Mouse (Mus musculus) lung, embryonic 14.5 days (tissue): ENCODE measurements at regions not wholly inside any gene's neighbourhood (a gene's known extent, or its start where the extent isn't known, plus 50 kb on each side); places are given as distances from the start of the nearest gene placed in this dataset.

Experiments used
- ATAC-seq: fragments of 200-750 bp; cut with Nextera tagmentation; 2 replicates; pipeline ENCODE4 v1.8.0; 2017; ENCODE audit warnings: mild to moderate bottlenecking, moderate TSS enrichment, moderate library complexity; ENCODE audit not compliant: insufficient read depth
- DNase-seq: peaks from one replicate; pipeline ENCODE4 v3.0.0-alpha.2; 2015
- H3K27ac ChIP-seq: fragments of 300-500 bp; sonication (generic); 2 replicates; pipeline ENCODE4 v1.5.1; 2014; ENCODE audit warnings: low read depth, mild to moderate bottlenecking, moderate library complexity
- H3K27me3 ChIP-seq: fragments of 300-500 bp; sonication (generic); 2 replicates; pipeline ENCODE4 v1.6.1; 2014; ENCODE audit warnings: low read length, control low read depth; ENCODE audit not compliant: insufficient read depth
- H3K36me3 ChIP-seq: fragments of 300-500 bp; sonication (generic); 2 replicates; pipeline ENCODE4 v1.6.1; 2014; ENCODE audit warnings: control low read depth; ENCODE audit not compliant: insufficient read depth
- H3K4me1 ChIP-seq: fragments of 300-500 bp; sonication (generic); 2 replicates; pipeline ENCODE4 v1.6.1; 2014; ENCODE audit warnings: antibody characterized with exemption, control low read depth; ENCODE audit not compliant: insufficient read depth
- H3K4me2 ChIP-seq: fragments of 300-500 bp; sonication (generic); 2 replicates; pipeline ENCODE4 v1.6.1; 2014; ENCODE audit warnings: mild to moderate bottlenecking
- H3K4me3 ChIP-seq: fragments of 300-500 bp; sonication (generic); 2 replicates; pipeline ENCODE4 v1.5.1; 2014; ENCODE audit warnings: low read depth, low read length
- H3K9ac ChIP-seq: fragments of 300-500 bp; sonication (generic); 2 replicates; pipeline ENCODE4 v1.6.1; 2014
- H3K9me3 ChIP-seq: fragments of 300-500 bp; sonication (generic); 2 replicates; pipeline ENCODE4 v1.6.1; 2016; ENCODE audit warnings: low read depth, low read length, control low read depth
- CTCF ChIP-seq: IDR thresholded peaks from 2 replicates; pipeline ENCODE4 v1.5.1; 2016; ENCODE audit warnings: antibody characterized with exemption, low read depth
- WGBS: fragments of 180-500 bp; shearing (Covaris S2); extraction: QIAGEN DNeasy Blood & Tissue Kit; methylation state at CpG from one replicate; pipeline ENCODE4 v1.1.7; 2014; 5-methylcytosine and 5-hydroxymethylcytosine counted together

GRCm38 (mm10) chr14:18511094-18511493, 179.4 kb upstream of the Ube2e1 start:
- Histone ChIP-seq H3K9ac (no peak overlapping the region), H3K27me3 (no peaks in the 10 kb centered on the region), H3K36me3 (no peaks in the 10 kb centered on the region), H3K4me1 (no peaks in the 10 kb centered on the region), H3K27ac (no peak overlapping the region), H3K4me3 (no peak overlapping the region), H3K9me3 (no peaks in the 10 kb centered on the region), H3K4me2 (no peak overlapping the region)
- peak; percentile 61 for TF ChIP-seq CTCF
- ATAC-seq, result peak; percentile 56; the same call in 1 of the 2 replicates
- peak; percentile 31 for DNase-seq

- H3K36me3 ChIP-seq, result no peaks in the 10 kb centered on the region
- DNase-seq, result no peak
- no peak for TF ChIP-seq CTCF
- no peaks in the 10 kb centered on the region for H3K4me1 ChIP-seq
- no peaks in the 10 kb centered on the region for H3K27me3 ChIP-seq
- H3K9ac ChIP-seq, result no peak overlapping the region
- WGBS, result 36% methylated on average over 1 of the region's 1 CpGs
- no peaks in the 10 kb centered on the region for H3K9me3 ChIP-seq
- no peak overlapping the region for H3K4me2 ChIP-seq
- no peak overlapping the region for H3K27ac ChIP-seq
- no peak for ATAC-seq
- no peak overlapping the region for H3K4me3 ChIP-seq
These were observed 176.6 kb upstream of the Ube2e1 start for GRCm38 (mm10) chr14:18508359-18508647.

GRCm38 (mm10) chr14:18507582-18508358, 176.1 kb upstream of the Ube2e1 start:
- peak; percentile 21 for DNase-seq
- H3K4me2 ChIP-seq, result no peak overlapping the region
- ATAC-seq, result no peak

GRCm38 (mm10) chr14:18506168-18506567, 174.5 kb upstream of the Ube2e1 start:
- Histone ChIP-seq H3K4me1 (no peaks in the 10 kb centered on the region), H3K4me3 (no peak overlapping the region), H3K27me3 (no peaks in the 10 kb centered on the region), H3K9me3 (no peaks in the 10 kb centered on the region), H3K36me3 (no peaks in the 10 kb centered on the region), H3K4me2 (no peak overlapping the region), H3K9ac (no peak overlapping the region), H3K27ac (no peak overlapping the region)
- ATAC-seq (no peak), DNase-seq (peak; percentile 66)
- peak; percentile 49 for TF ChIP-seq CTCF
- 68% methylated on average over 4 of the region's 4 CpGs for WGBS

More at GRCm38 (mm10) chr14:18507582-18508358, 176.1 kb upstream of the Ube2e1 start:
- H3K9me3 ChIP-seq, result no peaks in the 10 kb centered on the region
- WGBS, result 60% methylated on average over 3 of the region's 3 CpGs
- no peaks in the 10 kb centered on the region for H3K36me3 ChIP-seq
- H3K4me3 ChIP-seq, result no peak overlapping the region
- no peaks in the 10 kb centered on the region for H3K27me3 ChIP-seq
- H3K4me1 ChIP-seq, result no peaks in the 10 kb centered on the region
- no peak for TF ChIP-seq CTCF
- no peak overlapping the region for H3K9ac ChIP-seq
- H3K27ac ChIP-seq, result no peak overlapping the region

- H3K9ac ChIP-seq, result no peak overlapping the region
- ATAC-seq, result no peak
- H3K4me1 ChIP-seq, result no peaks in the 10 kb centered on the region
- H3K9me3 ChIP-seq, result no peaks in the 10 kb centered on the region
- DNase-seq, result no peak
- H3K4me2 ChIP-seq, result no peak overlapping the region
- TF ChIP-seq CTCF, result no peak
- H3K27ac ChIP-seq, result no peak overlapping the region
- H3K36me3 ChIP-seq, result no peaks in the 10 kb centered on the region
- H3K4me3 ChIP-seq, result no peak overlapping the region
- H3K27me3 ChIP-seq, result no peaks in the 10 kb centered on the region
These were observed 168.7 kb upstream of the Ube2e1 start for GRCm38 (mm10) chr14:18500249-18500832.

GRCm38 (mm10) chr14:18494048-18494447, 162.4 kb upstream of the Ube2e1 start:
- WGBS, result 77% methylated on average over 1 of the region's 1 CpGs
- no peak for ATAC-seq
- no peak for TF ChIP-seq CTCF

GRCm38 (mm10) chr14:18486132-18486800, 154.6 kb upstream of the Ube2e1 start:
- no peak for TF ChIP-seq CTCF
- no peak for DNase-seq
- Histone ChIP-seq H3K36me3 (no peaks in the 10 kb centered on the region), H3K9me3 (no peaks in the 10 kb centered on the region), H3K27ac (no peak overlapping the region), H3K9ac (no peak overlapping the region), H3K4me2 (no peak overlapping the region), H3K4me1 (no peaks in the 10 kb centered on the region), H3K27me3 (no peaks in the 10 kb centered on the region), H3K4me3 (no peak overlapping the region)
- ATAC-seq, result no peak
- WGBS, result 70% methylated on average over 4 of the region's 4 CpGs

More at GRCm38 (mm10) chr14:18494048-18494447, 162.4 kb upstream of the Ube2e1 start:
- no peak for DNase-seq
- H3K9ac ChIP-seq, result no peak overlapping the region
- no peaks in the 10 kb centered on the region for H3K27me3 ChIP-seq
- H3K4me1 ChIP-seq, result no peaks in the 10 kb centered on the region
- H3K4me2 ChIP-seq, result no peak overlapping the region
- no peaks in the 10 kb centered on the region for H3K9me3 ChIP-seq
- no peak overlapping the region for H3K4me3 ChIP-seq
- H3K27ac ChIP-seq, result no peak overlapping the region
- H3K36me3 ChIP-seq, result no peaks in the 10 kb centered on the region
